Mouse (Mus musculus): ENCODE data around the gene Olfr250.
"Not testable (repeated sequence)": the region's sequence is repeated elsewhere in the genome, so short reads cannot be mapped to it uniquely, and the experiment has no call there.

Olfr250 gene

DNA sequence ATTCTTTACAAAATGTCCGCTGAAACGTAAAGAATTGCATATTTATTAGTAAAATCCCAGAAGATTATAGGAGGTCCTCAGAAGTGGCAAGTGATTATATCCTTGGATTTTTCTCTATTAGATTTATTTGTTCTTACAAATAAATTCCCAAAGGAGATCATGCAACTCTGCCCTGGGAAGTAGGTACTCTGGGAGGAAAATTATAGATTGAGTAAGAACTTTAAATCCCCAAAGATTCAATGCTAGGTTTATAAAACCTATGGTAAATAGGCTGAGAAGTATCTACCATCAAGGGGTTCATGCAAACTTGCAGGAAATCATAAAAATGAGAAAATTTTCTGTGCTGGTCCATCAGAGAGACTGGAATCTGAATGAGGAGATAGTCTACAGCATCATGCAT, at the start of gene Olfr250:
Gene Olfr250 (plus strand): TSS at position 301 of the 400 bp plus-strand sequence.
- no peak for DNase-seq

DNA sequence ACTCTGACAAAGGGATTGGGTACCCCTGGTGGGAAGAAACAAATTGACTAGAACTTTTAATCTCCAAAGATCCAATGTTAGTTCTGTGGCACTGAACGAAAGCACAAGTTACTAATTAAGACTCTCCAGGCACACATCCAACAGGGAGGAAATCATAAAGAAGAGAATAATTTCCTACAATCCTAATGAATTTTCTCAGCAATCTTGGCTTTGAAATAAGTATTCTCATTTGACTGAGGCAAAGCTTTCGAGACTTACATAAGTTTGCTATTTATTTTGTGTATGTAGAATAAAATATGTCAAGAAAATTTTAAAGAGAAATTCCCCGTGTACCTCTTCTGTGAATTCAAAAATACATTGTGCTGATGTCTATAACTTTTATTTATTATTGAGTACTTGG, 37.9 kb upstream of the Olfr250 start, which contains the start of gene Olfr25:
Gene Olfr25 (plus strand): TSS at position 301 of the 400 bp plus-strand sequence.
- DNase-seq, result no peak

DNA sequence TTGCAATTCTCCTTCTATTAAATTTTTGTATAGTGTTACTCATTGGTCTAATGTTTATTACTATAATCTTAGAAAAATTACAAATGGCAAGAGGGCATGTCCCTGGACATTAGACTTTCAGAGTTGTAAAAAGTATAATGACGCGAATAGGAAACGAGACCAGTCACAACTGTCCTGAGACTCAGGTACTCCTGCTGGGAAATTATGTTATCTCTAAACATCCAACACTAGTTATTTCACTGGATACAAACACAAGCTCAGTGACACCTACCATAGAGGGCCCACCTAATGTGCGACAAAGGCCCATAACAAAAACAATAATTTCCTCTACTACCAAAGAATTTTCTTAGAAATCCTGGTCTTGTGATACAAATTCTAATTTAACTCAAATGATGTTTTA, 18.6 kb upstream of the Olfr250 start, which contains the start of gene Olfr898:
Gene Olfr898 (plus strand): TSS at position 301 of the 400 bp plus-strand sequence.
- no peak for DNase-seq

DNA sequence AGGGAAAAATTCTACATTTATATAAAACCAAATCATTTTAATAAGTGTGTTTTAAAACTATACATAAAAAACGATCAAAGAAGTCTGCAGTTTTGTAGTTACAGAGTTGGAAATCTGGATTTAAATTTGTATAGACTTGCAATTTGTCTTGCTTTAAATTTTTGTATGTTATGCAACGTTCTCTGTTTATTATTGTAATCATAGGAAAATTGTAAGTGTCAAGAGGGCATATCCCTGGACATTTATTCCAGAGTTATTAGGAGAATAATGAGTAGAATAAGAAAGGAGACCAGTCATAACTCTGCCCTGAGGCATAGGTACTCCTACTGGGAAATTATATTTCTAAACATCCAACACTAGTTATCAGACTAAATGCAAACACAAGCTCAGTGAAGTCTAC, 10.1 kb downstream of the Olfr250 start, which contains the start of gene Olfr251:
Gene Olfr251 (plus strand): TSS at position 301 of the 400 bp plus-strand sequence.
- no peak for DNase-seq

DNA sequence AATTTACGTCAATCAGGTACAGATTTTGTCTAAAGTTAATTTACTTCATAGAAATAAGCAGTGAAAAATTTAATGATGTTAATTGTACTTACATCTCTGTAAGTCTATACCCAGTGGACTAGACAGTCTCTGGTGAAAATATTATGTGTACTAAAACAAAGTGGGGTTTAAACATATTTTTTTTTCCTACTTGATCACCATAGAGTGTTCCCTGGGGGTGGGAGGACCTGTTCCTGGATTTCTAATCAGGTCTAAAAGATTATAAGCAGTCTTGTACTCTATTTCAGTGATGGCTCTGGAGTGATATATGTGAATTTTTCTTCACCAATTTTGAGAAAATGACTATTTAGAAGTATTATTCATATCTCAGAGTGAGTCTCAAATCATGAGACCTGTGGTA, 34.7 kb downstream of the Olfr250 start, which contains the start of gene Olfr147:
Gene Olfr147 (plus strand): TSS at position 301 of the 400 bp plus-strand sequence.
- DNase-seq, result no peak

DNA sequence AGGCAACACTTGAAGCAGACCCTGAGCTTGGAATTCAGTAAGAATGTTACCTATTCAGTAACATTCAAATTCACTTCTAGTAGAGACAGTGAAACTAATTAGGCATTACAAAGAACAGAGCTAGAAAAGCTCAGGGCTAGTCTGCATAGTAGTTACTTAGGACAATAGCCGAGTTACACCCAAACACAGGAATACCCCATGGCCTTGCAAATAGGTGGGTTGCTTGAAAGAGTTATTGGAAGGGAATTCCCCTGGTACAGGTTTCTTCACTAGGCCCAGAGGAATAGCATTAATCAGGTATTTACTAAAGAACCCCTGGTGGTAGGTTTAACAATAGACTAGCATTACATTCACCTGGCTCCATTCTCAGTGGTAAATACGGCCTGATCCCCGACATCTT, 40.8 kb downstream of the Olfr250 start:
- not testable (repeated sequence) for DNase-seq

DNA sequence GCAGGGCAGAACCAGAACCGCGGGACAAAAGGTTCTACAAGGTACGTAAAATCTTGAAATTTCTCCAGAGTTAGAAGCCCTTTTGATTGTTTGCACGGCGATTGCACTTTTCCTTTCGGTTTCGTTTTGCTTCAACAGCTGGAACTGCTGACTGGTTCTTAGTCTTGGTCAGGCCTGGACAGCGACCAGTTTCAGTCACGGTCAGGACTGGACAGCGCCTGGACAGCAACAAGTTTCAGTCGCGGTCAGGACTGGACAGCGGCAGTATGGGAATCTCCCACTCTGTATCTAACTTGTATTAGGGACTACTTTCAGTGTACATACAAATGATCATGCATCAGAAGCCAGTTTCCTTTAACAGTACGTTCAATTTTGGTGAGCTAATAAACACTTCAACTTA, 46.8 kb downstream of the Olfr250 start:
- DNase-seq, result not testable (repeated sequence)

All from cerebellum, postnatal 36 days (tissue).